Mouse (Mus musculus) inflammation-experienced regulatory T-cells, adult 6 months (primary cell): ENCODE results near the gene Zglp1. TPM values are rescaled to one million over a fixed set of nuclear protein-coding genes. Genes with fewer than 3 reads are reported as not detected.
"Not testable (repeated sequence)": the region's sequence is repeated elsewhere in the genome, so short reads cannot be mapped to it uniquely, and the experiment has no call there.

Experiments
- ATAC-seq: one replicate; pipeline ENCODE4 v1.8.0; 2017
- polyA plus RNA-seq, 3 experiments: library from polyadenylated mRNA; unstranded; fragments of 100-300 nt; shearing (Covaris generic); gene quantifications; one replicate each; pipeline ENCODE4 v1.2.1; 2017

Gene Zglp1
- polyA plus RNA-seq, 3 experiments from 2014 or later: 0.82 to 3.0 TPM; not detected in 1

GRCm38 (mm10) chr9:21072641-21073040 lies 5.7 kb upstream of the Zglp1 start:
- no peak for ATAC-seq

- no peak for ATAC-seq
These were observed 4.0 kb downstream of the Zglp1 start for GRCm38 (mm10) chr9:21062928-21063327.

GRCm38 (mm10) chr9:21051578-21051977 lies 15.3 kb downstream of the Zglp1 start:
- ATAC-seq: no peak

GRCm38 (mm10) chr9:21045235-21045634 lies 21.7 kb downstream of the Zglp1 start:
- no peak for ATAC-seq

- ATAC-seq: not testable (repeated sequence)
These were observed 22.1 kb downstream of the Zglp1 start for GRCm38 (mm10) chr9:21044785-21045184.

GRCm38 (mm10) chr9:21043563-21043962 lies 23.3 kb downstream of the Zglp1 start:
- ATAC-seq: no peak

- ATAC-seq: no peak
These were observed 25.6 kb downstream of the Zglp1 start for GRCm38 (mm10) chr9:21041308-21041707.

GRCm38 (mm10) chr9:21039779-21040178 lies 27.1 kb downstream of the Zglp1 start:
- ATAC-seq: no peak

GRCm38 (mm10) chr9:21037481-21037891 lies 29.4 kb downstream of the Zglp1 start:
- ATAC-seq: no peak

GRCm38 (mm10) chr9:21036666-21037065 lies 30.2 kb downstream of the Zglp1 start:
- no peak for ATAC-seq

- no peak for ATAC-seq
These were observed 30.7 kb downstream of the Zglp1 start for GRCm38 (mm10) chr9:21036161-21036560.

GRCm38 (mm10) chr9:21035586-21035985 lies 31.3 kb downstream of the Zglp1 start:
- ATAC-seq: no peak

GRCm38 (mm10) chr9:21034481-21035085 lies 32.3 kb downstream of the Zglp1 start:
- no peak for ATAC-seq

- ATAC-seq: peak; percentile 44
These were observed 33.8 kb downstream of the Zglp1 start for GRCm38 (mm10) chr9:21033136-21033535.

GRCm38 (mm10) chr9:21032491-21032890 lies 34.4 kb downstream of the Zglp1 start:
- no peak for ATAC-seq

GRCm38 (mm10) chr9:21031896-21032351 lies 35.0 kb downstream of the Zglp1 start, which contains the start of gene Icam5:
TSS of gene Icam5 (plus strand) at chr9:21032073.
- ATAC-seq: peak; percentile 8

- peak; percentile 31 for ATAC-seq
These were observed 35.5 kb downstream of the Zglp1 start for GRCm38 (mm10) chr9:21031251-21031895.

- ATAC-seq: peak; percentile 74
These were observed 36.1 kb downstream of the Zglp1 start for GRCm38 (mm10) chr9:21030781-21031250.

- ATAC-seq: no peak
These were observed 36.8 kb downstream of the Zglp1 start for GRCm38 (mm10) chr9:21030055-21030600.

GRCm38 (mm10) chr9:21029291-21030054 lies 37.4 kb downstream of the Zglp1 start, which contains the start of gene Icam4:
TSS of gene Icam4 (plus strand) at chr9:21029373.
- no peak for ATAC-seq

- no peak for ATAC-seq
These were observed 38.3 kb downstream of the Zglp1 start for GRCm38 (mm10) chr9:21028560-21029110.

- ATAC-seq: no peak
These were observed 39.1 kb downstream of the Zglp1 start for GRCm38 (mm10) chr9:21027774-21028290.
